Mouse (Mus musculus): Measurements from ENCODE around the gene Adpgk.

DNA sequence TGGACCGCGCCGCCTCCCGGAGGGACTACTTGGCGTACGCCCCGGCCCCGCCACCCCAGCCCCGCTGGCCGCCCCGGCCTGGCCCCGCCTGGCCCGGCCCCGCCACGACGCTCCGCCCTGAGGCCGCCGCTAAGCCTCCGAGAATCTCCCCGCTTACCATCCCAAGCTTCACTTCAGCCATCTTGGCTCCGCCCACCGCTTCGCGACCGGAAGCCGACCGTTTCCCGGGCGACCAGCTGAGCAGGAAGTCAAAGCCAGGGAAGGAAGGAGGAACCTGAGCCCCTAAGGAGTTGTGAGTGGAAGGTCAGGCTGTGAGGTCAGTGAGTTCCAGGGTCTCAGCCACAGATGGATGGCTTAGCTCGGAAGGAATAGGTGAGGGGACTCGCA, 61.9 kb downstream of the Adpgk start, which contains the start of gene Bbs4:
- no peak for TF ChIP-seq EP300 (IDR thresholded peaks at IDR 0.05; ENCODE audit: low read depth)
- TF ChIP-seq CTCF (IDR thresholded peaks at IDR 0.05; ENCODE audit: low read depth), result no peak
